ENCODE assay signal across 21 mouse cellular contexts in genomic region chr19:58046656-58047055, GRCm38 (mm10).
A peak's percentile ranks its signal among the peaks of the same experiment; 100 is the strongest.
DNase-seq lines count a peak whose midpoint lies in the region; ATAC-seq and TF ChIP-seq lines count a peak whose summit lies in the region.
"Had no signal": no experiment of that assay in that cellular context is flagged by ENCODE, and none has a peak within 500 bp of the region (broad histone marks: within the 10 kb centered on the region; RNA-seq: fewer than 3 reads in every experiment).

No protein-coding gene starts in this region.

- H3K36me3 ChIP-seq in heart, adult 2 months (ENCODE audit: control insufficient read depth, insufficient read depth, low read length) = no peaks in the 10 kb centered on the region; the same call in 1 of the 2 replicates
- peaks cover 6% of the 10 kb centered on the region for H3K36me3 ChIP-seq in intestine, embryonic 14.5 days (ENCODE audit: control insufficient read depth, insufficient read depth, low read length)
- no peaks in the 10 kb centered on the region for H3K36me3 ChIP-seq in intestine, embryonic 15.5 days
- no peaks in the 10 kb centered on the region for H3K36me3 ChIP-seq in midbrain, embryonic 11.5 days (ENCODE audit: control insufficient read depth, insufficient read depth, low read length)
- no peaks in the 10 kb centered on the region for H3K36me3 ChIP-seq in midbrain, embryonic 10.5 days
- H3K36me3 ChIP-seq: G1E had no signal

- H3K9ac ChIP-seq in heart, adult 2 months (ENCODE audit: low read depth, low read length) = no peak overlapping the region
- no peak overlapping the region for H3K9ac ChIP-seq in intestine, embryonic 14.5 days (ENCODE audit: low read length)
- H3K9ac ChIP-seq in intestine, embryonic 15.5 days = no peak overlapping the region
- H3K9ac ChIP-seq in midbrain, embryonic 11.5 days (ENCODE audit: low read length) = no peak overlapping the region

- DNase-seq in heart, adult 11 months = peak; percentile 70
- no peak for DNase-seq in heart, adult 2 months
- peak; percentile 12 for DNase-seq in intestine, embryonic 14.5 days (ENCODE audit: low spot score)
- DNase-seq in midbrain, embryonic 11.5 days (ENCODE audit: low spot score, missing footprints) = peak; percentile 51
- DNase-seq in midbrain, embryonic 10.5 days (ENCODE audit: low spot score) = no peak
- DNase-seq: adrenal gland, adult 2 months; adrenal gland, adult 8-10 months; adrenal gland, postnatal 10 days; adrenal gland, postnatal 14 days; adrenal gland, postnatal 25 days; adrenal gland, postnatal 36 days; B cell, adult 2 months; cerebellum, adult 11 months; cerebellum, adult 11-12 months; cerebellum, adult 18-20 months had no signal

- H3K4me2 ChIP-seq in intestine, embryonic 14.5 days (ENCODE audit: low read length) = no peak overlapping the region
- no peak overlapping the region for H3K4me2 ChIP-seq in intestine, embryonic 15.5 days (replicated peaks)
- no peak overlapping the region for H3K4me2 ChIP-seq in midbrain, embryonic 11.5 days

- WGBS in heart, adult 2 months = 82% methylated on average over 7 of the region's 7 CpGs
- 88% methylated on average over 7 of the region's 7 CpGs for WGBS in intestine, embryonic 14.5 days
- WGBS in intestine, embryonic 15.5 days = 85% methylated on average over 7 of the region's 7 CpGs
- 81% methylated on average over 7 of the region's 7 CpGs for WGBS in midbrain, embryonic 11.5 days
- WGBS in midbrain, embryonic 10.5 days = 89% methylated on average over 7 of the region's 7 CpGs

- no peaks in the 10 kb centered on the region for H3K4me1 ChIP-seq in heart, adult 2 months (ENCODE audit: control insufficient read depth, insufficient read depth, low read length)
- no peaks in the 10 kb centered on the region for H3K4me1 ChIP-seq in intestine, embryonic 14.5 days (replicated peaks; ENCODE audit: control insufficient read depth, insufficient read depth, low read length)
- H3K4me1 ChIP-seq in intestine, embryonic 15.5 days (replicated peaks) = no peaks in the 10 kb centered on the region
- H3K4me1 ChIP-seq in midbrain, embryonic 11.5 days (ENCODE audit: control insufficient read depth, insufficient read depth, low read length) = no peaks in the 10 kb centered on the region
- peaks cover 5% of the 10 kb centered on the region for H3K4me1 ChIP-seq in midbrain, embryonic 10.5 days

- no peak overlapping the region for H3K4me3 ChIP-seq in heart, adult 2 months
- no peak overlapping the region for H3K4me3 ChIP-seq in intestine, embryonic 14.5 days (ENCODE audit: low read depth, low read length)
- H3K4me3 ChIP-seq in intestine, embryonic 15.5 days (replicated peaks) = no peak overlapping the region
- H3K4me3 ChIP-seq in midbrain, embryonic 11.5 days (ENCODE audit: low read depth, low read length) = no peak overlapping the region
- H3K4me3 ChIP-seq in midbrain, embryonic 10.5 days = no peak overlapping the region

- no peak for TF ChIP-seq CTCF in heart, adult 2 months (IDR thresholded peaks at IDR 0.05)

- H3K79me2 ChIP-seq in heart, adult 2 months (replicated peaks; ENCODE audit: control insufficient read depth, insufficient read depth, low read length) = no peaks in the 10 kb centered on the region

- H3K9me3 ChIP-seq in intestine, embryonic 14.5 days (ENCODE audit: control insufficient read depth, low read length) = no peaks in the 10 kb centered on the region
- H3K9me3 ChIP-seq in intestine, embryonic 15.5 days = no peaks in the 10 kb centered on the region
- no peaks in the 10 kb centered on the region for H3K9me3 ChIP-seq in midbrain, embryonic 11.5 days (ENCODE audit: control insufficient read depth, low read length)
- H3K9me3 ChIP-seq in midbrain, embryonic 10.5 days (replicated peaks) = no peaks in the 10 kb centered on the region

- no peak for TF ChIP-seq POLR2A in heart, adult 2 months (IDR thresholded peaks at IDR 0.05; ENCODE audit: insufficient read depth, low read depth, low read length)

- no peak overlapping the region for H3K27ac ChIP-seq in heart, adult 2 months
- no peak overlapping the region for H3K27ac ChIP-seq in intestine, embryonic 14.5 days (ENCODE audit: low read depth)
- H3K27ac ChIP-seq in intestine, embryonic 15.5 days = no peak overlapping the region
- no peak overlapping the region for H3K27ac ChIP-seq in midbrain, embryonic 11.5 days (ENCODE audit: low read depth, low read length)
- H3K27ac ChIP-seq in midbrain, embryonic 10.5 days (replicated peaks) = no peak overlapping the region

- TF ChIP-seq EP300 in heart, adult 2 months (IDR thresholded peaks at IDR 0.05; ENCODE audit: insufficient read depth, low read depth, low read length) = no peak

- ATAC-seq in intestine, embryonic 14.5 days (replicated peaks; ENCODE audit: low FRiP score, low TSS enrichment, low read depth) = no peak
- no peak for ATAC-seq in intestine, embryonic 15.5 days
- no peak for ATAC-seq in midbrain, embryonic 11.5 days (ENCODE audit: low FRiP score)
- ATAC-seq: activated CD4-positive, CD25-positive, alpha-beta regulatory T cell, adult 4 months; CD4-positive, CD25-positive, alpha-beta regulatory T cell, adult 4 months; Patski had no signal

- no peaks in the 10 kb centered on the region for H3K27me3 ChIP-seq in heart, adult 2 months (ENCODE audit: control insufficient read depth, insufficient read depth, low read length)
- H3K27me3 ChIP-seq in intestine, embryonic 14.5 days (replicated peaks; ENCODE audit: control insufficient read depth, insufficient read depth, low read length) = no peaks in the 10 kb centered on the region
- no peaks in the 10 kb centered on the region for H3K27me3 ChIP-seq in intestine, embryonic 15.5 days (replicated peaks)
- no peaks in the 10 kb centered on the region for H3K27me3 ChIP-seq in midbrain, embryonic 11.5 days (ENCODE audit: control insufficient read depth, insufficient read depth, low read length)
- H3K27me3 ChIP-seq in midbrain, embryonic 10.5 days (ENCODE audit: low read depth, poor library complexity, severe bottlenecking) = no peaks in the 10 kb centered on the region
- H3K27me3 ChIP-seq: CH12.LX, Patski had no signal

- intact Hi-C loops in heart, adult 2 months (cut with DNase I) = no loop called here

Comparison
In these comparisons a context has a peak if more than half of its experiments do, and no peak if none do; other contexts are left out.
1. DNase-seq: peak in heart, adult 11 months (single experiment), intestine, embryonic 14.5 days (single experiment) and midbrain, embryonic 11.5 days (single experiment); none in heart, adult 2 months (0 of 2) and midbrain, embryonic 10.5 days (single experiment).